ENCODE assay signal across 15 mouse cellular contexts in the genomic region with DNA sequence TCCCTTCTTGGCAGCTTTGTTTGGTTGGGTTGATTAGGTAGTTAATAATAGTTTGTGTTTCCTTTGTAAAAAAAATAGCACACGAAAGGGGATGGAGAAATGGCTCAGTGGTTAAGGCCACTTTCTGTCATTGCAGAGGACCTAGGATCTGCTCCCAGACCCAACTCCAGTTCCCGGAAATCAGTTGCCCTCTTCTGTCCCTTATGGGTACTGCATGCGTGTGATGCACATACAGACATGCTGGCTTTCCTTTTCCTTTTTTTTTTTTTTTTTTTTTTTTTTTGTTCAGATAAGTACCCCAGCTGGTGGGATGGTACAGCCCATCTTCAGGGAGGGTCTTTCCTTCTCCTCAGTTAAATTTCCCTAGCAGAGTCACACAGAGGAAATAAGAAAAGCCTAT. TPM values are rescaled to one million over a fixed set of nuclear protein-coding genes. Genes with fewer than 3 reads are reported as not detected.
DNase-seq lines count a peak whose midpoint lies in the region; ATAC-seq and TF ChIP-seq lines count a peak whose summit lies in the region.
"Had no signal": no experiment of that assay in that cellular context is flagged by ENCODE, and none has a peak within 500 bp of the region (broad histone marks: within the 10 kb centered on the region; RNA-seq: fewer than 3 reads in every experiment).

No protein-coding gene starts in this region.

- no peak overlapping the region for H3K4me2 ChIP-seq in hindbrain, embryonic 11.5 days (replicated peaks; ENCODE audit: low read depth, low read length)
- no peak overlapping the region for H3K4me2 ChIP-seq in hindbrain, embryonic 14.5 days (replicated peaks)
- no peak overlapping the region for H3K4me2 ChIP-seq in midbrain, postnatal 0 days (ENCODE audit: low read depth, low read length, poor library complexity, severe bottlenecking)
- H3K4me2 ChIP-seq in midbrain, embryonic 14.5 days (ENCODE audit: low read length) = no peak overlapping the region
- H3K4me2 ChIP-seq: limb, embryonic 15.5 days had no signal

- no peaks in the 10 kb centered on the region for H3K27me3 ChIP-seq in hindbrain, embryonic 11.5 days (ENCODE audit: control insufficient read depth, insufficient read depth, low read length)
- H3K27me3 ChIP-seq in hindbrain, embryonic 14.5 days (ENCODE audit: control insufficient read depth, insufficient read depth, low read length) = no peaks in the 10 kb centered on the region
- no peaks in the 10 kb centered on the region for H3K27me3 ChIP-seq in midbrain, postnatal 0 days (ENCODE audit: insufficient read depth, low read length)
- H3K27me3 ChIP-seq in midbrain, embryonic 14.5 days (ENCODE audit: control insufficient read depth, insufficient read depth, low read length) = no peaks in the 10 kb centered on the region
- H3K27me3 ChIP-seq in MEL (ENCODE audit: control insufficient read depth in 1 of 2, insufficient read depth in 2 of 2, low read length in 2 of 2) = no peaks in the 10 kb centered on the region
- no peaks in the 10 kb centered on the region for H3K27me3 ChIP-seq in small intestine, adult 2 months (ENCODE audit: control insufficient read depth, insufficient read depth, low read length)
- H3K27me3 ChIP-seq: limb, embryonic 15.5 days had no signal

- H3K27ac ChIP-seq in hindbrain, embryonic 11.5 days (ENCODE audit: low read depth, low read length) = no peak overlapping the region
- no peak overlapping the region for H3K27ac ChIP-seq in hindbrain, embryonic 14.5 days
- H3K27ac ChIP-seq in midbrain, postnatal 0 days (ENCODE audit: low read depth, low read length) = no peak overlapping the region
- H3K27ac ChIP-seq in midbrain, embryonic 14.5 days (replicated peaks; ENCODE audit: low read depth, low read length) = no peak overlapping the region
- no peak overlapping the region for H3K27ac ChIP-seq in MEL (ENCODE audit: control insufficient read depth, low read depth, low read length)
- H3K27ac ChIP-seq in small intestine, adult 2 months (ENCODE audit: insufficient read depth, low read depth, low read length) = no peak overlapping the region
- H3K27ac ChIP-seq: heart, embryonic 10.5 days; limb, embryonic 15.5 days had no signal

- ATAC-seq in hindbrain, embryonic 11.5 days (ENCODE audit: low FRiP score) = no peak
- ATAC-seq in hindbrain, embryonic 14.5 days (ENCODE audit: low FRiP score) = no peak
- ATAC-seq in midbrain, postnatal 0 days (ENCODE audit: low FRiP score) = no peak
- no peak for ATAC-seq in midbrain, embryonic 14.5 days (ENCODE audit: low FRiP score, low TSS enrichment)

- no peak overlapping the region for H3K9ac ChIP-seq in hindbrain, embryonic 11.5 days (ENCODE audit: low read depth, low read length)
- H3K9ac ChIP-seq in hindbrain, embryonic 14.5 days = no peak overlapping the region
- H3K9ac ChIP-seq in midbrain, postnatal 0 days (replicated peaks; ENCODE audit: low read length, poor library complexity, severe bottlenecking) = no peak overlapping the region
- H3K9ac ChIP-seq in midbrain, embryonic 14.5 days (replicated peaks; ENCODE audit: low read length) = no peak overlapping the region
- no peak overlapping the region for H3K9ac ChIP-seq in MEL (ENCODE audit: control insufficient read depth, low read depth, low read length, poor library complexity, severe bottlenecking)
- H3K9ac ChIP-seq: limb, embryonic 15.5 days had no signal

- TF ChIP-seq EP300 in MEL (IDR thresholded peaks at IDR 0.05; ENCODE audit: low read depth in 1 of 2, low read length in 2 of 2) = no peak

- TF ChIP-seq CTCF in midbrain, postnatal 0 days (IDR thresholded peaks at IDR 0.05) = peak; percentile 53
- no peak for TF ChIP-seq CTCF in MEL (IDR thresholded peaks at IDR 0.05 in 2 of 3, conservative IDR thresholded peaks at IDR 0.05 in 1 of 3; ENCODE audit: control insufficient read depth in 1 of 3, insufficient read depth in 1 of 3, low read depth in 2 of 3, low read length in 3 of 3, poor library complexity in 1 of 3, severe bottlenecking in 1 of 3)
- TF ChIP-seq CTCF in small intestine, adult 2 months (IDR thresholded peaks at IDR 0.05; ENCODE audit: extremely low read depth, insufficient read length, insufficient replicate concordance, low read depth, low read length) = peak; percentile 34; the same call in 1 of the 2 replicates

- no peak overlapping the region for H3K4me3 ChIP-seq in hindbrain, embryonic 11.5 days (ENCODE audit: low read depth, low read length)
- H3K4me3 ChIP-seq in hindbrain, embryonic 14.5 days (replicated peaks; ENCODE audit: low read length) = no peak overlapping the region
- no peak overlapping the region for H3K4me3 ChIP-seq in midbrain, postnatal 0 days (ENCODE audit: low read depth, low read length)
- H3K4me3 ChIP-seq in midbrain, embryonic 14.5 days (replicated peaks; ENCODE audit: low read depth, low read length) = no peak overlapping the region
- no peak overlapping the region for H3K4me3 ChIP-seq in MEL (ENCODE audit: control insufficient read depth in 1 of 2, insufficient read depth in 1 of 2, low read depth in 2 of 2, low read length in 2 of 2)
- no peak overlapping the region for H3K4me3 ChIP-seq in small intestine, adult 2 months (ENCODE audit: low read depth, low read length)
- H3K4me3 ChIP-seq: erythroblast, embryonic 14.5 days; heart, embryonic 10.5 days; limb, embryonic 15.5 days; megakaryocyte, embryonic 14.5 days had no signal

- H3K36me3 ChIP-seq in hindbrain, embryonic 11.5 days (ENCODE audit: control insufficient read depth, insufficient read depth, low read length) = no peaks in the 10 kb centered on the region
- H3K36me3 ChIP-seq in hindbrain, embryonic 14.5 days (replicated peaks; ENCODE audit: control insufficient read depth, insufficient read depth) = no peaks in the 10 kb centered on the region
- H3K36me3 ChIP-seq in midbrain, postnatal 0 days (ENCODE audit: insufficient read depth, low read length) = peaks cover 13% of the 10 kb centered on the region; the same call in 1 of the 2 replicates
- no peaks in the 10 kb centered on the region for H3K36me3 ChIP-seq in midbrain, embryonic 14.5 days (ENCODE audit: control insufficient read depth, insufficient read depth, low read length)
- no peaks in the 10 kb centered on the region for H3K36me3 ChIP-seq in MEL (ENCODE audit: control insufficient read depth in 1 of 2, insufficient read depth in 2 of 2, low read length in 2 of 2)
- no peaks in the 10 kb centered on the region for H3K36me3 ChIP-seq in small intestine, adult 2 months (ENCODE audit: control insufficient read depth, insufficient read depth, low read length)
- H3K36me3 ChIP-seq: G1E; heart, embryonic 10.5 days; limb, embryonic 15.5 days had no signal

- WGBS in hindbrain, embryonic 11.5 days = 94% methylated on average over 3 of the region's 3 CpGs
- 93% methylated on average over 3 of the region's 3 CpGs for WGBS in hindbrain, embryonic 14.5 days
- WGBS in midbrain, postnatal 0 days = 95% methylated on average over 3 of the region's 3 CpGs
- 94% methylated on average over 3 of the region's 3 CpGs for WGBS in midbrain, embryonic 14.5 days
- 97% methylated on average over 3 of the region's 3 CpGs for WGBS in small intestine, adult 2 months

- no peak for TF ChIP-seq POLR2A in MEL (IDR thresholded peaks at IDR 0.05; ENCODE audit: control insufficient read depth in 1 of 2, insufficient read depth in 1 of 2, low read depth in 1 of 2, low read length in 2 of 2, poor library complexity in 1 of 2)
- no peak for TF ChIP-seq POLR2A in small intestine, adult 2 months (IDR thresholded peaks at IDR 0.05; ENCODE audit: low read depth, low read length)

- intact Hi-C loops in left cerebral cortex, postnatal 25 days (cut with DNase I) = no loop called here

- DNase-seq in hindbrain, embryonic 11.5 days (ENCODE audit: low spot score) = peak; percentile 33
- DNase-seq in hindbrain, embryonic 14.5 days (ENCODE audit: low spot score) = no peak
- no peak for DNase-seq in midbrain, postnatal 0 days (ENCODE audit: low spot score)
- no peak for DNase-seq in midbrain, embryonic 14.5 days
- peak; percentile 4 for DNase-seq in MEL (ENCODE audit: low read depth, low spot score)
- no peak for DNase-seq in Muller cell, postnatal 12 days (ENCODE audit: inconsistent ontology term)
- no peak for DNase-seq in left cerebral cortex, postnatal 25 days (ENCODE audit: low spot score in 2 of 2)
- DNase-seq: layer of hippocampus, postnatal 36 days had no signal

- H3K9me3 ChIP-seq in hindbrain, embryonic 11.5 days (ENCODE audit: control insufficient read depth, low read length) = no peaks in the 10 kb centered on the region
- no peaks in the 10 kb centered on the region for H3K9me3 ChIP-seq in hindbrain, embryonic 14.5 days (ENCODE audit: control insufficient read depth, low read length)
- no peaks in the 10 kb centered on the region for H3K9me3 ChIP-seq in midbrain, postnatal 0 days (ENCODE audit: low read length)
- H3K9me3 ChIP-seq in midbrain, embryonic 14.5 days (ENCODE audit: control insufficient read depth, low read length) = no peaks in the 10 kb centered on the region
- H3K9me3 ChIP-seq in MEL (replicated peaks; ENCODE audit: insufficient read depth, low read length) = no peaks in the 10 kb centered on the region
- H3K9me3 ChIP-seq: G1E; heart, embryonic 10.5 days; limb, embryonic 15.5 days had no signal

- no peak for TF ChIP-seq RAD21 in MEL (IDR thresholded peaks at IDR 0.05; ENCODE audit: low read depth, low read length)

- no peaks in the 10 kb centered on the region for H3K79me2 ChIP-seq in MEL (ENCODE audit: control insufficient read depth, insufficient read depth, low read length, poor library complexity)

- no peaks in the 10 kb centered on the region; the same call in 1 of the 2 replicates for H3K4me1 ChIP-seq in hindbrain, embryonic 11.5 days (replicated peaks; ENCODE audit: control insufficient read depth, insufficient read depth, low read length)
- H3K4me1 ChIP-seq in hindbrain, embryonic 14.5 days (replicated peaks; ENCODE audit: control insufficient read depth, insufficient read depth, low read length) = peaks cover 10% of the 10 kb centered on the region
- H3K4me1 ChIP-seq in midbrain, postnatal 0 days (ENCODE audit: insufficient read depth, low read length) = peaks cover 9% of the 10 kb centered on the region; the same call in 1 of the 2 replicates
- H3K4me1 ChIP-seq in midbrain, embryonic 14.5 days (ENCODE audit: control insufficient read depth, insufficient read depth, low read length) = peaks cover 13% of the 10 kb centered on the region
- H3K4me1 ChIP-seq in MEL (ENCODE audit: control insufficient read depth in 1 of 2, insufficient read depth in 2 of 2, low read length in 2 of 2) = no peaks in the 10 kb centered on the region
- H3K4me1 ChIP-seq in small intestine, adult 2 months (ENCODE audit: control insufficient read depth, insufficient read depth, insufficient read length, low read length) = peaks cover 4% of the 10 kb centered on the region; the same call in 1 of the 2 replicates
- H3K4me1 ChIP-seq: heart, embryonic 10.5 days had no signal

RNA-seq across cellular contexts. Expression of gene Cd83, which starts 20.1 kb away (rescaled TPM):
- 10.1 and 11.5 TPM in 2 replicates for polyA plus RNA-seq in hindbrain, embryonic 11.5 days (2014; fragmentation: Nextera tagmentation; extraction: Ambion mirVana)
- 30.8 and 32.7 TPM in 2 replicates for polyA plus RNA-seq in hindbrain, embryonic 14.5 days (2014; fragmentation: Nextera tagmentation; extraction: Ambion mirVana)
- 36.0 and 38.8 TPM in 2 replicates for total RNA-seq in midbrain, postnatal 0 days (2014; rRNA removed)
- 36.6 and 43.6 TPM in 2 replicates for polyA plus RNA-seq in midbrain, postnatal 0 days (2015; fragmentation: Nextera tagmentation; extraction: Ambion mirVana)
- 17.4 and 18.4 TPM in 2 replicates for polyA plus RNA-seq in midbrain, embryonic 14.5 days (2014; fragmentation: Nextera tagmentation; extraction: Ambion mirVana)
- total RNA-seq in MEL (2012; rRNA removed) = not detected in 2 replicates
- polyA plus RNA-seq in MEL (2012; ENCODE audit: insufficient read depth in 1 of 2, insufficient read length in 2 of 2, low read depth in 1 of 2, low replicate concordance in 2 of 2, missing spikeins in 1 of 2) = not detected
- polyA plus RNA-seq in small intestine, adult 2 months (2012; rRNA removed) = 3.9 and 7.1 TPM in 2 replicates
- 1 to 10 TPM; 8.2 to 8.7 TPM for total RNA-seq in left cerebral cortex, postnatal 25 days (2021)
- total RNA-seq: common myeloid progenitor, adult 5-6 weeks had no signal
- polyA plus RNA-seq: erythroblast, embryonic 14.5 days; G1E had no signal

Comparison
In these comparisons a context has a peak if more than half of its experiments do, and no peak if none do; other contexts are left out.
1. DNase-seq: peak in hindbrain, embryonic 11.5 days (single experiment) and MEL (single experiment); none in hindbrain, embryonic 14.5 days (single experiment), midbrain, postnatal 0 days (single experiment), midbrain, embryonic 14.5 days (single experiment), Muller cell, postnatal 12 days (single experiment) and left cerebral cortex, postnatal 25 days (0 of 2).
2. CTCF ChIP-seq: peak in midbrain, postnatal 0 days (single experiment) and small intestine, adult 2 months (single experiment); none in MEL (0 of 3).